Comparison of ENCODE assay signal across 21 mouse cellular contexts in genomic region chr4:25271926-25272325, GRCm38 (mm10). TPM values are rescaled to one million over a fixed set of nuclear protein-coding genes. Genes with fewer than 3 reads are reported as not detected.
DNase-seq lines count a peak whose midpoint lies in the region; ATAC-seq and TF ChIP-seq lines count a peak whose summit lies in the region.
"Had no signal": no experiment of that assay in that cellular context is flagged by ENCODE, and none has a peak within 500 bp of the region (broad histone marks: within the 10 kb centered on the region; RNA-seq: fewer than 3 reads in every experiment).

No protein-coding gene starts in this region.

- TF ChIP-seq CTCF in intestine, postnatal 0 days (IDR thresholded peaks at IDR 0.05; ENCODE audit: low read depth): no peak

- no peak overlapping the region for H3K4me3 ChIP-seq in intestine, postnatal 0 days (ENCODE audit: low read depth, low read length)
- H3K4me3 ChIP-seq: embryonic facial prominence, embryonic 10.5 days; embryonic facial prominence, embryonic 12.5 days; forebrain, embryonic 13.5 days; forebrain, embryonic 15.5 days had no signal

- H3K9me3 ChIP-seq in intestine, postnatal 0 days (ENCODE audit: control insufficient read depth): 0 out of 2 replicates have a peak, but pooled peaks cover 2% of the 10 kb centered on the region
- H3K9me3 ChIP-seq: embryonic facial prominence, embryonic 10.5 days; embryonic facial prominence, embryonic 12.5 days; forebrain, embryonic 13.5 days; forebrain, embryonic 15.5 days; G1E had no signal

- H3K4me2 ChIP-seq in intestine, postnatal 0 days (replicated peaks; ENCODE audit: low read depth): no peak overlapping the region
- H3K4me2 ChIP-seq: embryonic facial prominence, embryonic 12.5 days; forebrain, embryonic 13.5 days; forebrain, embryonic 15.5 days had no signal

- H3K27ac ChIP-seq in intestine, postnatal 0 days (ENCODE audit: low read depth, low read length): no peak overlapping the region
- H3K27ac ChIP-seq: embryonic facial prominence, embryonic 10.5 days; embryonic facial prominence, embryonic 12.5 days; forebrain, embryonic 13.5 days; forebrain, embryonic 15.5 days had no signal

- DNase-seq in spleen, postnatal 36 days (ENCODE audit: low spot score in 2 of 2): peak; percentile 2 to 6
- no peak for DNase-seq in spleen, adult 12 weeks (ENCODE audit: low spot score)
- DNase-seq in MN1 (ENCODE audit: low spot score): peak; percentile 2
- DNase-seq in cerebellum, postnatal 14 days: no peak
- DNase-seq: adrenal gland, adult 2 months; adrenal gland, postnatal 10 days; adrenal gland, postnatal 25 days; cerebellum, adult 11 months; cerebellum, adult 18-20 months; cerebellum, adult 8-10 months; cerebellum, adult 9-11 months; cerebellum, postnatal 25 days; forebrain, postnatal 0 days had no signal

- WGBS in intestine, postnatal 0 days: 90% methylated on average over 1 of the region's 1 CpGs

- H3K9ac ChIP-seq in intestine, postnatal 0 days (ENCODE audit: low read depth, low read length): no peak overlapping the region
- H3K9ac ChIP-seq: embryonic facial prominence, embryonic 12.5 days; forebrain, embryonic 13.5 days; forebrain, embryonic 15.5 days; forebrain, postnatal 0 days had no signal

- peaks cover 63% of the 10 kb centered on the region for H3K36me3 ChIP-seq in intestine, postnatal 0 days (ENCODE audit: control insufficient read depth, insufficient read depth)

- no peak for ATAC-seq in intestine, postnatal 0 days
- ATAC-seq: forebrain, embryonic 13.5 days; forebrain, embryonic 15.5 days; forebrain, postnatal 0 days had no signal

- no peaks in the 10 kb centered on the region for H3K4me1 ChIP-seq in intestine, postnatal 0 days (replicated peaks; ENCODE audit: control insufficient read depth, insufficient read depth, low read length)
- H3K4me1 ChIP-seq: embryonic facial prominence, embryonic 10.5 days; embryonic facial prominence, embryonic 12.5 days; forebrain, embryonic 13.5 days; forebrain, embryonic 15.5 days had no signal

- no peaks in the 10 kb centered on the region for H3K27me3 ChIP-seq in intestine, postnatal 0 days (replicated peaks; ENCODE audit: control insufficient read depth, insufficient read depth, low read length)
- H3K27me3 ChIP-seq: embryonic facial prominence, embryonic 12.5 days; forebrain, embryonic 13.5 days; forebrain, embryonic 15.5 days had no signal

RNA-seq across cellular contexts. Expression of gene Ufl1, which starts 9.7 kb away (rescaled TPM):
- polyA plus RNA-seq in intestine, postnatal 0 days (2015; fragmentation: Nextera tagmentation; extraction: Ambion mirVana): 35.0 and 43.1 TPM in 2 replicates

RNA-seq across cellular contexts. Expression of gene Fhl5, which starts 29.2 kb away (rescaled TPM):
- polyA plus RNA-seq in intestine, postnatal 0 days (2015; fragmentation: Nextera tagmentation; extraction: Ambion mirVana): 0.50 and 0.69 TPM in 2 replicates
- polyA plus RNA-seq: adrenal gland, adult 2 months; C2C12; embryonic facial prominence, embryonic 10.5 days; embryonic facial prominence, embryonic 12.5 days; forebrain, embryonic 11.5 days; forebrain, embryonic 13.5 days; forebrain, embryonic 15.5 days; forebrain, postnatal 0 days; G1E had no signal

Comparison
In these comparisons a context has a peak if more than half of its experiments do, and no peak if none do; other contexts are left out.
1. DNase-seq: peak in spleen, postnatal 36 days (2 of 2) and MN1 (single experiment); none in spleen, adult 12 weeks (single experiment) and cerebellum, postnatal 14 days (0 of 2).